Mouse (Mus musculus) frontal cortex, adult (tissue): ENCODE data around the gene Tmem179b.

Experiments used
- ATAC-seq: cut with Nextera tagmentation; 2 replicates; pipeline ENCODE4 v1.9.2; 2017; ENCODE audit warnings: mild to moderate bottlenecking, moderate library complexity, mixed read lengths; ENCODE audit not compliant: low TSS enrichment

The Tmem179b gene

GRCm38 (mm10) chr19:8774086-8774835 is at the start of gene Tmem179b:
TSS of gene Tmem179b (minus strand) at chr19:8774467.
- ATAC-seq = peak; percentile 85

GRCm38 (mm10) chr19:8822696-8823095 is 48.4 kb upstream of the Tmem179b start:
- ATAC-seq = no peak

GRCm38 (mm10) chr19:8821146-8821545 is 46.9 kb upstream of the Tmem179b start:
- ATAC-seq = no peak

- peak; percentile 15; the same call in 1 of the 2 replicates for ATAC-seq
Measured at GRCm38 (mm10) chr19:8820424-8820956, 46.2 kb upstream of the Tmem179b start.

- peak; percentile 88 for ATAC-seq
Measured at GRCm38 (mm10) chr19:8819596-8820423, 45.5 kb upstream of the Tmem179b start, which contains the start of gene Hnrnpul2. TSS of gene Hnrnpul2 (plus strand) at chr19:8820010.

- peak; percentile 83 for ATAC-seq
Measured at GRCm38 (mm10) chr19:8818801-8819595, 44.7 kb upstream of the Tmem179b start, which contains the start of gene Ttc9c. TSS of gene Ttc9c (minus strand) at chr19:8819333.

GRCm38 (mm10) chr19:8818301-8818798 is 44.1 kb upstream of the Tmem179b start:
- ATAC-seq = no peak

GRCm38 (mm10) chr19:8817001-8817400 is 42.7 kb upstream of the Tmem179b start:
- no peak for ATAC-seq

- no peak for ATAC-seq
Measured at GRCm38 (mm10) chr19:8815812-8816211, 41.5 kb upstream of the Tmem179b start.

GRCm38 (mm10) chr19:8806810-8807209 is 32.5 kb upstream of the Tmem179b start:
- ATAC-seq = no peak

GRCm38 (mm10) chr19:8803879-8804660 is 29.8 kb upstream of the Tmem179b start:
- ATAC-seq = no peak

- ATAC-seq = no peak
Measured at GRCm38 (mm10) chr19:8803204-8803780, 29.0 kb upstream of the Tmem179b start.

GRCm38 (mm10) chr19:8802130-8802821 is 28.0 kb upstream of the Tmem179b start, which contains the start of gene Zbtb3:
TSS of gene Zbtb3 (plus strand) at chr19:8802555.
- ATAC-seq = peak; percentile 91

- ATAC-seq = no peak
Measured at GRCm38 (mm10) chr19:8798947-8799315, 24.7 kb upstream of the Tmem179b start.

GRCm38 (mm10) chr19:8798264-8798946 is 24.1 kb upstream of the Tmem179b start, which contains the start of gene Polr2g:
TSS of gene Polr2g (minus strand) at chr19:8798577.
- ATAC-seq = peak; percentile 80

- ATAC-seq = no peak
Measured at GRCm38 (mm10) chr19:8790171-8790570, 15.9 kb upstream of the Tmem179b start.

GRCm38 (mm10) chr19:8789171-8789570 is 14.9 kb upstream of the Tmem179b start:
- ATAC-seq = peak; percentile 51

- ATAC-seq = no peak
Measured at GRCm38 (mm10) chr19:8788521-8788920, 14.3 kb upstream of the Tmem179b start.
